In the genomic region with DNA sequence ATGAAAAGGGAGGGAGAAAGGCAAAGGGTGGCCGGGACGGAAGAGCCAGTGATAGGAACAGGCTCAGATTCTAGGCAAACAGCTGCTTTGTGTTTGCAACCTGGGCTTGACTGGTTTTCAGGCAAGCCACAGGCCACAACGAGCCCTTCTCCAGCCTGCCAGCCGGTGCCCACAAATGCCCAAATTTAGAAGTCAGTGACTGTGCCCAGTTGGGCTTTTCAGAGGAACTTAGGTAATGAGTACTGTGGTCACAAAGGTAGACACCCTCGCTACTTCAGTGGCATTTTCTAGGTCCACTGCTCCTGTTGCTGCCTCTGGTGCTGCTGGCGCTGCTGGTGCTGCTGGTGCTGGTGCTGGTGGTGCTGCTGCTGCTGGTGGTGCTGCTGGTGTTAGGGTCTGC, we compare ENCODE assay signal across 26 mouse cellular contexts.
DNase-seq lines count a peak whose midpoint lies in the region; ATAC-seq and TF ChIP-seq lines count a peak whose summit lies in the region.
"Had no signal": no experiment of that assay in that cellular context is flagged by ENCODE, and none has a peak within 500 bp of the region (broad histone marks: within the 10 kb centered on the region; RNA-seq: fewer than 3 reads in every experiment).

No protein-coding gene starts in this region.

- peak; percentile 15 for DNase-seq in hindbrain, postnatal 0 days (ENCODE audit: low spot score)
- DNase-seq in right cerebral cortex, postnatal 10 days (ENCODE audit: low spot score in 2 of 2): peak; percentile 26 to 33
- DNase-seq in right cerebral cortex, postnatal 25 days: no peak
- no peak for DNase-seq in frontal cortex, postnatal 14 days (ENCODE audit: low spot score in 2 of 2)
- no peak for DNase-seq in gastrocnemius, postnatal 25 days
- DNase-seq: adrenal gland, postnatal 14 days; cerebellum, adult 11-12 months; cerebellum, adult 9-11 months; gastrocnemius, postnatal 36 days; heart, postnatal 14 days; layer of hippocampus, postnatal 36 days; liver, embryonic 13.5 days; lung, adult 2 months; lung, postnatal 10 days; right cerebral cortex, postnatal 4 days had no signal

- no peak for ATAC-seq in hindbrain, postnatal 0 days
- no peak for ATAC-seq in hindbrain, embryonic 12.5 days (ENCODE audit: low FRiP score)
- ATAC-seq in hematopoietic stem cell, adult 5-6 weeks (replicated peaks in 1 of 2; ENCODE audit: insufficient read depth in 1 of 2, low FRiP score in 2 of 2, low TSS enrichment in 1 of 2, low read depth in 1 of 2, poor library complexity in 2 of 2, severe bottlenecking in 2 of 2): peak; percentile 70 to 71
- ATAC-seq in megakaryocyte, adult 5-6 weeks (ENCODE audit: poor library complexity, severe bottlenecking): 0 out of 2 replicates have a peak, but pooled peaks have one; percentile 43
- ATAC-seq: CD4-positive, CD25-positive, alpha-beta regulatory T cell, adult 4 months; forebrain, embryonic 14.5 days; intestine, embryonic 15.5 days; midbrain, embryonic 16.5 days had no signal

- no peaks in the 10 kb centered on the region for H3K27me3 ChIP-seq in hindbrain, postnatal 0 days (ENCODE audit: insufficient read depth, low read length)
- H3K27me3 ChIP-seq in hindbrain, embryonic 12.5 days: peaks cover 6% of the 10 kb centered on the region; the same call in 1 of the 2 replicates
- H3K27me3 ChIP-seq: hindbrain, embryonic 15.5 days; intestine, embryonic 15.5 days; liver, embryonic 13.5 days had no signal

- TF ChIP-seq CTCF in hindbrain, postnatal 0 days (IDR thresholded peaks at IDR 0.05; ENCODE audit: low read depth): no peak

- H3K27ac ChIP-seq in hindbrain, postnatal 0 days: no peak overlapping the region
- no peak overlapping the region for H3K27ac ChIP-seq in hindbrain, embryonic 12.5 days
- H3K27ac ChIP-seq: hindbrain, embryonic 15.5 days; intestine, embryonic 15.5 days; limb, embryonic 10.5 days; limb, embryonic 15.5 days; liver, embryonic 13.5 days had no signal

- no peaks in the 10 kb centered on the region for H3K4me1 ChIP-seq in hindbrain, postnatal 0 days (ENCODE audit: insufficient read depth, low read length)
- H3K4me1 ChIP-seq in hindbrain, embryonic 12.5 days: no peaks in the 10 kb centered on the region
- H3K4me1 ChIP-seq: intestine, embryonic 15.5 days; limb, embryonic 10.5 days; liver, embryonic 13.5 days had no signal

- no peak overlapping the region for H3K9ac ChIP-seq in hindbrain, postnatal 0 days (replicated peaks; ENCODE audit: low read length)
- H3K9ac ChIP-seq in hindbrain, embryonic 12.5 days: no peak overlapping the region
- H3K9ac ChIP-seq: hindbrain, embryonic 15.5 days; intestine, embryonic 15.5 days; limb, embryonic 15.5 days; liver, embryonic 13.5 days had no signal

- no peak overlapping the region for H3K4me2 ChIP-seq in hindbrain, postnatal 0 days (ENCODE audit: low read depth, low read length)
- H3K4me2 ChIP-seq in hindbrain, embryonic 12.5 days (replicated peaks): no peak overlapping the region
- H3K4me2 ChIP-seq: hindbrain, embryonic 15.5 days; intestine, embryonic 15.5 days; limb, embryonic 15.5 days; liver, embryonic 13.5 days; midbrain, embryonic 11.5 days had no signal

- H3K4me3 ChIP-seq in hindbrain, postnatal 0 days (ENCODE audit: low read length): no peak overlapping the region
- no peak overlapping the region for H3K4me3 ChIP-seq in hindbrain, embryonic 12.5 days
- H3K4me3 ChIP-seq: hindbrain, embryonic 15.5 days; intestine, embryonic 15.5 days; limb, embryonic 10.5 days; limb, embryonic 15.5 days; liver, embryonic 13.5 days had no signal

- 63% methylated on average over 6 of the region's 6 CpGs for WGBS in hindbrain, postnatal 0 days
- WGBS in hindbrain, embryonic 12.5 days: 80% methylated on average over 6 of the region's 6 CpGs

- no peaks in the 10 kb centered on the region for H3K36me3 ChIP-seq in hindbrain, postnatal 0 days (ENCODE audit: insufficient read depth, low read length)
- H3K36me3 ChIP-seq in hindbrain, embryonic 12.5 days: no peaks in the 10 kb centered on the region
- H3K36me3 ChIP-seq: hindbrain, embryonic 15.5 days; intestine, embryonic 15.5 days; limb, embryonic 10.5 days; limb, embryonic 15.5 days; liver, embryonic 13.5 days had no signal

- no peaks in the 10 kb centered on the region for H3K9me3 ChIP-seq in hindbrain, postnatal 0 days (ENCODE audit: low read length)
- no peaks in the 10 kb centered on the region for H3K9me3 ChIP-seq in hindbrain, embryonic 12.5 days (replicated peaks)
- H3K9me3 ChIP-seq: hindbrain, embryonic 15.5 days; intestine, embryonic 15.5 days; limb, embryonic 10.5 days; limb, embryonic 15.5 days; liver, embryonic 13.5 days had no signal

Comparison
In these comparisons a context has a peak if more than half of its experiments do, and no peak if none do; other contexts are left out.
1. DNase-seq: peak in hindbrain, postnatal 0 days (single experiment) and right cerebral cortex, postnatal 10 days (2 of 2); none in right cerebral cortex, postnatal 25 days (single experiment), frontal cortex, postnatal 14 days (0 of 2) and gastrocnemius, postnatal 25 days (single experiment).
2. ATAC-seq: peak in hematopoietic stem cell, adult 5-6 weeks (2 of 2) and megakaryocyte, adult 5-6 weeks (single experiment); none in hindbrain, postnatal 0 days (single experiment) and hindbrain, embryonic 12.5 days (single experiment).